Mouse (Mus musculus): ENCODE data around the gene Vmn1r17.
"Not testable (repeated sequence)": the region's sequence is repeated elsewhere in the genome, so short reads cannot be mapped to it uniquely, and the experiment has no call there.

Gene Vmn1r17

DNA sequence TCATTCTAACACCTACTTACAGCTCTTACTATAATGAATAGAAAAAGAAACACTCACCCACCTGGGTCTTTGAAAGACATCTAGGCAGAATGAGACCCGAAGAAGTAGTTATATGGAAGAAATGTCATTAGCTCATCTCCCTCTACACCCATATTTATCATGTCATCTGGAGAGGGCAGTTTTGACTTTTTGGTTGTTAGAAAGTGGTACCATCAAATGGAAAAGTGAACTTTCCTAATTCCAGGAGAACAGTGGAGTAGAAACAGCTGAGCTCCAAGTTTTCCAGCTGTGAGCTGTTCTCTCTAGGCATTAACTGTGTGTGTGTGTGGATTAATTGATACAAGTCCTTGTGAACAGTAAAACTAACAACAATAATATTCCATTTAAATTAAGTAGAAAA, at the start of gene Vmn1r17:
TSS of gene Vmn1r17 (minus strand) at position 101 of the 400 bp plus-strand sequence.
- no peak for DNase-seq

DNA sequence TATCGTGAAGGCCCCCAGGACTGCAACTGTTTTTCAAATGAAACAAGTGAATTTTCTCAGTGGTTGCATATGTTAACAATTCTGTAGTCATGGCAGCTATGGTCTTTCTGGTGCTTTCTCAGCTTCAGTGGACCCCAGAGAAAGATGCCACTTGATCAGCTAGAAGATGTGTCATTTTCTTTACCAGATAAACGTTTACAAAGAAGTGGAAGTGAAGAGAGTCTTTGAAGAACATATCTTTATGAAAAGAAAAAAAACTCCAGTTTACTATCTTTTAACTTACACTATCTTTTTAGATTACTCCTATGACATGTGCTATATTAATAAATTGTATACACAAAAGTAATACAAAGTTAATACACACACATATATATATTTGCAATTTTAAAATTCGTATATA, 40.0 kb upstream of the Vmn1r17 start, which contains the start of gene Vmn1r19:
TSS of gene Vmn1r19 (plus strand) at position 301 of the 400 bp plus-strand sequence.
- DNase-seq, result not testable (repeated sequence)

DNA sequence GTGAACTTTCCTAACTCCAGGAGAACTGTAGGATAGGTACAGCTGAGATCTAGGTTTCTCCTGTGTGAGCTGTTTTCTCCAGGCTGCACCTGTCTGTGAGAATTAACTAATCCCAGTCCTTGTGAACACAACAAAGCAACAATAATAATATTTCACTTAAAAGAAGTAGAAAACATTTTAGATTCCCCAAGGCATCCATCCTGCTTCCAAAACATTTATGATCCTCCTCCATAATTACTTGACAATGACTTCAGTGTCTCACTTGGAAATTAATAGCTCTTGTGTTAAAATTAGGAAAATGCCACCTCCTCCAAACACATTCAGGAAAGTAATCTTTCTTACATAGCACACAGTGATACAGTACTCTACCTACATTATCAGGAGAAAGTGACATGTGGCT, 32.2 kb upstream of the Vmn1r17 start, which contains the start of gene Vmn1r18:
TSS of gene Vmn1r18 (minus strand) at position 101 of the 400 bp plus-strand sequence.
- no peak for DNase-seq

DNA sequence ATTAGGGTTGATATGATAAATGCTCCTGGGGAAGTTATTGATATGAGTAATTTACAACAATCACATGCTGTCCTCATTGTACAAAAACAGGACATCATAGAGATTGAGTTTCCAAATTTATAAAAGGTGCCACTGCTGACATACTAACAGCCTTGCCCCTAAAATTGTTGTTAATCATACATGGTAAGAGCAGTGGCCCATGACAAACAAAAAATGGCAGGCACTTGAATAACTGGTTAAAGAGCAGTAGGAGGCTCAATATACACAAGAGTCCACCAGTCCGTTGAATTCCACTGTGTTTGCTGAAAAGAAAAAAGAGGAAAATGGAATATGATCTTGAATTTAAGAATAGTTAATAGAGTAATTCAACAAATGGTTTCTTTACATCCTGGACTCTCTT, 4.0 kb upstream of the Vmn1r17 start:
- DNase-seq, result no peak

DNA sequence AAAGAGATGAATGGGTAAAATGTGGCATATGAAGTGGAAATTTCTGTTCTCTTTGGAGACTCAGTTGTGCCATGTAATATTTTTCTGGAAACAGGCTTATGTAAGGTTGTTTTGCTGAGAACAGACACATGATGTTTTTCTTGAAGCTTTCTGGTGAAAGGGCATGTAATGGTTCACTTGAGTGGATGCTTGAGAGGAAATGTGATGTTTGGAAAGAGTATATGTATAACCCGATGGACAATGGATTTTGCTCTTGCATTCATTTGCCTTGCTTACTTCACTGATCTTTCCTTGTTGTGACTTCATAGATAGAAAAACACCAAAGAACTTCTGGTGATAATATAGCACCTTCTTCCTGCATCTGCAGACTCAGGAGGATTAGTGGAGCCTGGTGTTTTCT, 2.3 kb upstream of the Vmn1r17 start:
- DNase-seq, result not testable (repeated sequence)

DNA sequence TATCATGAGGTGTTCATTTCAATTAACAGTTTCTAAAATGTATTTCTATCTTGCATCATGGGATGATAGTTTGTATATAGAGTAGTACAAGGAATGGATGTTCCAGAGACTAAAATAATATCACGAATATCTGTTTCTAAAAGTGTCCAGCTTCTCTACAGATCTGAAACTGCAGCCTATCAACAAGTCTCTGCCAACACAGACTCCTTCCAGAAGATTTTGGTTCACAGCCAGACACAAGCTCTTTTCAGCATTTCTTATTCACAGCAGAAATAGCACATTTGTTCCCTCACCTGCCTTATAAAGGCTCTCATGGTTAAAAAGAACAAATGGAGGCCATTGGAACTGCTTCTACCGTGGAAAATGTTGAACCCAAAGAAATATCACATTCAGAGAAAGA, 6.7 kb downstream of the Vmn1r17 start:
- no peak for DNase-seq

DNA sequence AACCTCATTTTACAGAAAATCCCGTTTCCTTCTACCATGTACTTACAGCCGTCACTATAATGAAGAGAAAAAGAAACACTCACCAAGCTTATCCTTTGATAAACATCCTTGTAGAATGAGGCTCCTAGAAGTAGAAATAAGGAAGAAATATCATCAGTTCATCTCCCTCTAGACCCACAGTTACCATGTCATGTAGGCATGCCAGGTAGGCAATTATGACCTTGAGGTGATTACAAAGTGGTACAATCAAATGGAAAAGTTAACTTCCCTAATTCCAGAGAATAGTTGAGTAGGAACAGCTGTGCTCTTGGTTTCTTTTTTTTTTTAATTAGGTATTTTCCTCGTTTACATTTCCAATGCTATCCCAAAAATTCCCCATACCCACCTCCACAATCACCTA, 34.1 kb downstream of the Vmn1r17 start, which contains the start of gene Vmn1r16:
TSS of gene Vmn1r16 (minus strand) at position 101 of the 400 bp plus-strand sequence.
- no peak for DNase-seq

DNA sequence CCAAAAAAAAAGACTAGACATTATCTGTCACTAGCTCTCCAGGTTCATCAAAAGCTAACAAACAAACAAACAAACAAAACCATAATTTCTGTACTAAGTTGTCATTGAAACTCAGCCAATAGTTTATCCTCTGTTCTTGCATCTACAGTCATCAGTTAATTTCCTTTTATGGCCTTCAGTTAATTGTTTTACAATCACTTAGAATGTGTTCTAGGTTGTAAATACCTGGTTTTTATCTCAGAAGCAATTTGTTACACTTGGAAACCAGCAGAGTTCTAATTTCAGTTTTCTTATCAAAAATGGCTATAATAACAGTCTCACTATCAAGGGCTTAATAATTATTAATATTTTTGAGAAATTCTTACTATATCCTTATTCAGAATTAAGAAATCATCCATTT, 37.4 kb downstream of the Vmn1r17 start:
- no peak for DNase-seq

Measured in kidney, postnatal 14 days (tissue).